Mouse (Mus musculus): ENCODE measurements around the gene Lbx1. TPM values are rescaled to one million over a fixed set of nuclear protein-coding genes. Genes with fewer than 3 reads are reported as not detected.

Lbx1 gene
- total and polyA plus RNA-seq, 2 experiments from 2014 or later: not detected

DNA sequence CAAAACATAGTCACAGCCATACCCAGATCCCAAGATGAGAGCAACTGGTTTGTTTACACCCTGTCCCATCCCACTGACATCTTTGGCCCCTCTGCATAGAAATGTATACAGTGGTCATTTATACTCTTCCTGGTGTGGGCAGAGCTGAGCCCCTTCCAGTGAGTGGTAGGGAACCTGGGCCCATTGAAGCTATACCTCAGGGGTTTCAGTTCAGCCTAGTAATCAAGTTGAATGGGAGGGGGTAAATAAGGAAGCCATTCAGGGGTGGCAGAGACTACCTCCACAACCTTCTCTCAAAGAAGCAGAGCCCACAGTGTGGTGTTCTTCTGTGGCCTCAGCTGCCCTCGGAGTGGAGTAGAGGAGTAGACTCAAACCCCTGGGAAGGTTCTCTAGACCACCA is 7.9 kb downstream of the Lbx1 start:
- Histone ChIP-seq H3K4me3 (ENCODE audit: low read depth, low read length) (no peak overlapping the region), H3K27me3 (ENCODE audit: control insufficient read depth, insufficient read depth, low read length) (peaks cover 100% of the 10 kb centered on the region), H3K9me3 (replicated peaks; ENCODE audit: control insufficient read depth, low read length) (no peaks in the 10 kb centered on the region), H3K9ac (replicated peaks; ENCODE audit: low read depth, low read length) (no peak overlapping the region), H3K4me2 (ENCODE audit: low read depth, low read length) (no peak overlapping the region), H3K36me3 (replicated peaks; ENCODE audit: control insufficient read depth, insufficient read depth, low read length) (no peaks in the 10 kb centered on the region), H3K4me1 (ENCODE audit: control insufficient read depth, insufficient read depth) (no peaks in the 10 kb centered on the region; the same call in 1 of the 2 replicates), H3K27ac (ENCODE audit: low read depth) (no peak overlapping the region)
- no peak for DNase-seq (ENCODE audit: low spot score)
- ATAC-seq (ENCODE audit: insufficient read depth, low read depth): no peak
- TF ChIP-seq CTCF (IDR thresholded peaks at IDR 0.05; ENCODE audit: low read depth) (no peak), EP300 (IDR thresholded peaks at IDR 0.05; ENCODE audit: low read depth) (no peak)
- 0% methylated on average over 1 of the region's 1 CpGs for WGBS

DNA sequence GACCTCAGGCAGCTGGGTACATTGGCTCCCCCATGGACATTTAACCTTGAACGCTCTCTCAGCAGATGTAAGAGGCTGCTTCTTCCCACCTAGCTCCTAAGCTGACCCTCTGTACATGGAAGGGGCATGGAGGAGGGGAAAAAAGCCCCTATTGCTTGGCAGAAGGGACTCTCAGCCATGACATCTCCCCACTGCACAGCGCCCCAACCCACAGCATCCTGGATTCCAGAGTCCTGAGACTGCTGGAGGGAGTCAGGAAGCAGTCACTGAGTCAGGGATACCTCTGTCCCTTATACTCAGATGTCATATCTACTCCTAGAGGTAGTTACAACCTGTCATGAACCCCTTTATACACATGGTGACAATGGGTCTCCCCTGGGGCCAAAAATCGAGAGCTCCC is 8.6 kb downstream of the Lbx1 start:
- no peak overlapping the region for H3K27ac ChIP-seq (ENCODE audit: low read depth)
- TF ChIP-seq EP300 (IDR thresholded peaks at IDR 0.05; ENCODE audit: low read depth): no peak
- no peak for TF ChIP-seq CTCF (IDR thresholded peaks at IDR 0.05; ENCODE audit: low read depth)
- H3K36me3 ChIP-seq (replicated peaks; ENCODE audit: control insufficient read depth, insufficient read depth, low read length): no peaks in the 10 kb centered on the region
- DNase-seq (ENCODE audit: low spot score) (no peak), ATAC-seq (ENCODE audit: insufficient read depth, low read depth) (no peak)
- H3K9ac ChIP-seq (replicated peaks; ENCODE audit: low read depth, low read length): no peak overlapping the region
- no peak overlapping the region for H3K4me3 ChIP-seq (ENCODE audit: low read depth, low read length)
- no peaks in the 10 kb centered on the region; the same call in 1 of the 2 replicates for H3K4me1 ChIP-seq (ENCODE audit: control insufficient read depth, insufficient read depth)
- H3K27me3 ChIP-seq (ENCODE audit: control insufficient read depth, insufficient read depth, low read length): peaks cover 100% of the 10 kb centered on the region
- WGBS: 8% methylated on average over 3 of the region's 3 CpGs
- no peaks in the 10 kb centered on the region for H3K9me3 ChIP-seq (replicated peaks; ENCODE audit: control insufficient read depth, low read length)
- H3K4me2 ChIP-seq (ENCODE audit: low read depth, low read length): no peak overlapping the region

DNA sequence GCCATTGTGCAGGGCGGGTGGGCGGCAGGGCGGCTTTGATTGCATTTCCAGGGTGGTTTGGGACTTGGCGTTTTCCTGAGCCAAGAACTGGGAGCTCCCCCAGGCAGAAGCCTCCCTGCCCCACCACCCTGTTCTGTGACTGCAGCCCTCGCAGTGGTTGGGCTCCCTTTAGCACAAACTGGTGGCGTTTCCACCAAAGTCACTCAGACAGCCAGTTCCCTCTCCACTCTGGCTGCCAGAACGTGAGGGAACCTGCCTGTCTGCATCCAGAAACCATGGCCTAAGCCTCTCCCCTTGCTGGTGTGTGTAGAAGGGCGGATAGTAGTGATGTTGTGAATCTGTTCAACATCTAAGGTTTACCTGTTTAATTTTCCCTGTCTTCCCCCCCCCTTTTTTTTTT is 9.4 kb downstream of the Lbx1 start:
- H3K9me3 ChIP-seq (replicated peaks; ENCODE audit: control insufficient read depth, low read length): no peaks in the 10 kb centered on the region
- H3K27ac ChIP-seq (ENCODE audit: low read depth): no peak overlapping the region
- DNase-seq (ENCODE audit: low spot score) (no peak), ATAC-seq (ENCODE audit: insufficient read depth, low read depth) (no peak)
- WGBS: 6% methylated on average over 8 of the region's 8 CpGs
- TF ChIP-seq CTCF (IDR thresholded peaks at IDR 0.05; ENCODE audit: low read depth): no peak
- TF ChIP-seq EP300 (IDR thresholded peaks at IDR 0.05; ENCODE audit: low read depth): no peak
- no peaks in the 10 kb centered on the region; the same call in 1 of the 2 replicates for H3K4me1 ChIP-seq (ENCODE audit: control insufficient read depth, insufficient read depth)
- no peak overlapping the region for H3K9ac ChIP-seq (replicated peaks; ENCODE audit: low read depth, low read length)
- peaks cover 100% of the 10 kb centered on the region for H3K27me3 ChIP-seq (ENCODE audit: control insufficient read depth, insufficient read depth, low read length)
- H3K4me2 ChIP-seq (ENCODE audit: low read depth, low read length): no peak overlapping the region
- H3K4me3 ChIP-seq (ENCODE audit: low read depth, low read length): no peak overlapping the region
- no peaks in the 10 kb centered on the region for H3K36me3 ChIP-seq (replicated peaks; ENCODE audit: control insufficient read depth, insufficient read depth, low read length)

DNA sequence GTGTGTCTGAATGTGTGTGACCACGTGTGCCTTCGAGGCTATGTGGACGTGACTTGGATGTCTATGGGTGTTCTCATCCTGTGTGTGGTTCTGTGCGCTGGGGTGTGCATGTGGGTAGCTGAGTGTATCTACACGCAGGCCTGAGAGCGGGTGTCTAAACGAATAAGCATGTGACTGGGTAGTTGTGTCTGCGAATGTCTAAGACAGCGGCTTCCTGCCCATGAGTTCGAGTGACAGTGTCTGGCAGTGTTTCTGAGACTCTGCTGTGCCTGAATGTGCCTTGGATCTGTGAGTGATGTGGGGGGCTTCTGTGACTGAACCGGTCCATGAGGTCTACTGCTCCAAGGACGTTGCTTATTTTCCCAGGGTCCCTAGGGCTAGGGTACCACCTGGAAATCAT is 10.5 kb downstream of the Lbx1 start:
- no peaks in the 10 kb centered on the region for H3K36me3 ChIP-seq (replicated peaks; ENCODE audit: control insufficient read depth, insufficient read depth, low read length)
- peaks cover 91% of the 10 kb centered on the region for H3K27me3 ChIP-seq (ENCODE audit: control insufficient read depth, insufficient read depth, low read length)
- WGBS: 2% methylated on average over 12 of the region's 12 CpGs
- no peak overlapping the region for H3K27ac ChIP-seq (ENCODE audit: low read depth)
- TF ChIP-seq EP300 (IDR thresholded peaks at IDR 0.05; ENCODE audit: low read depth) (no peak), CTCF (IDR thresholded peaks at IDR 0.05; ENCODE audit: low read depth) (no peak)
- 0 out of 2 replicates have a peak, but pooled peaks cover 4% of the 10 kb centered on the region for H3K4me1 ChIP-seq (ENCODE audit: control insufficient read depth, insufficient read depth)
- H3K9ac ChIP-seq (replicated peaks; ENCODE audit: low read depth, low read length): no peak overlapping the region
- no peak overlapping the region for H3K4me2 ChIP-seq (ENCODE audit: low read depth, low read length)
- no peaks in the 10 kb centered on the region for H3K9me3 ChIP-seq (replicated peaks; ENCODE audit: control insufficient read depth, low read length)
- no peak overlapping the region for H3K4me3 ChIP-seq (ENCODE audit: low read depth, low read length)
- DNase-seq (ENCODE audit: low spot score): no peak
- no peak for ATAC-seq (ENCODE audit: insufficient read depth, low read depth)

DNA sequence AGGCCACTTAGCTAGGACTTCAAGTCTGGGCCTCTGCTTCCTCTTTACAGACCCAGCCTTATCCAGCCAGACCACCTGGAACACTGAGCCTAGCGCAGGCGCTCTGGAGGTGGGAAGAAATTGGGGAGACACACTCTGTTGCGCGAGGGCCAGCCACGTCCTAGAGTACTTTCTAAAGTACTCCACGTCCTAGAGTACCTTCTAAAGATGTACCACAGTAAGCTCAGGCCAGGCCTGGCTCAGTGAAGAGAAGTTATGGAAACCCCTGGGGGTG is 11.4 kb downstream of the Lbx1 start:
- Histone ChIP-seq H3K27ac (ENCODE audit: low read depth) (no peak overlapping the region), H3K4me2 (ENCODE audit: low read depth, low read length) (peak overlapping the region; percentile 53), H3K9me3 (replicated peaks; ENCODE audit: control insufficient read depth, low read length) (no peaks in the 10 kb centered on the region), H3K4me3 (ENCODE audit: low read depth, low read length) (peak overlapping the region; percentile 28; the same call in 1 of the 2 replicates), H3K4me1 (ENCODE audit: control insufficient read depth, insufficient read depth) (0 out of 2 replicates have a peak, but pooled peaks cover 4% of the 10 kb centered on the region), H3K36me3 (replicated peaks; ENCODE audit: control insufficient read depth, insufficient read depth, low read length) (no peaks in the 10 kb centered on the region), H3K27me3 (ENCODE audit: control insufficient read depth, insufficient read depth, low read length) (peaks cover 86% of the 10 kb centered on the region), H3K9ac (replicated peaks; ENCODE audit: low read depth, low read length) (no peak overlapping the region)
- ATAC-seq (ENCODE audit: insufficient read depth, low read depth) (no peak), DNase-seq (ENCODE audit: low spot score) (no peak)
- WGBS: 7% methylated on average over 6 of the region's 6 CpGs
- TF ChIP-seq CTCF (IDR thresholded peaks at IDR 0.05; ENCODE audit: low read depth) (no peak), EP300 (IDR thresholded peaks at IDR 0.05; ENCODE audit: low read depth) (no peak)
